Mouse (Mus musculus) ES-Bruce4 (cell line): ENCODE data around the gene Fen1.

Experiments
- CTCF ChIP-seq: IDR thresholded peaks from one replicate; pipeline ENCODE4 v1.8.1; 2011; ENCODE audit warnings: low read depth, low read length
- POLR2A ChIP-seq: IDR thresholded peaks from one replicate; pipeline ENCODE4 v1.8.1; 2011; ENCODE audit warnings: low read length; ENCODE audit not compliant: insufficient read depth

- no peak for TF ChIP-seq POLR2A
- no peak for TF ChIP-seq CTCF
Observed at GRCm38 (mm10) chr19:10149189-10149588, 54.8 kb downstream of the Fen1 start.
